Mouse (Mus musculus) CH12.LX (cell line): ENCODE measurements around the gene Tspan6.

Experiments
- CTCF ChIP-seq, 2 experiments: IDR thresholded peaks in 1 of 2; conservative IDR thresholded peaks in 1 of 2; 2 replicates each; pipeline ENCODE4 v1.5.1; 2011 to 2012; ENCODE audit warnings: low read depth in 2 of 2, low read length in 2 of 2, improper control_type of control experiment in 1 of 2, inconsistent platforms in 1 of 2, mild to moderate bottlenecking in 1 of 2, moderate library complexity in 1 of 2
- ELF1 ChIP-seq: IDR thresholded peaks from 2 replicates; pipeline ENCODE4 v1.6.1; 2014; ENCODE audit warnings: low read depth, mild to moderate bottlenecking, inconsistent platforms, low read length, improper control_type of control experiment
- ETS1 ChIP-seq: conservative IDR thresholded peaks from 2 replicates; pipeline ENCODE4 v1.6.1; 2012; ENCODE audit warnings: low read depth, mild to moderate bottlenecking, inconsistent platforms, low read length, improper control_type of control experiment, moderate library complexity
- KAT2A ChIP-seq: IDR thresholded peaks from 2 replicates; pipeline ENCODE4 v1.6.1; 2012; ENCODE audit warnings: low read length, improper control_type of control experiment, inconsistent platforms; ENCODE audit not compliant: insufficient replicate concordance
- NRF1 ChIP-seq: IDR thresholded peaks from 2 replicates; pipeline ENCODE4 v1.6.1; 2014; ENCODE audit warnings: low read depth, mild to moderate bottlenecking, inconsistent platforms, low read length, improper control_type of control experiment, moderate library complexity
- POLR2A ChIP-seq: IDR thresholded peaks from 2 replicates; pipeline ENCODE4 v1.6.1; 2011; ENCODE audit warnings: low read depth, mild to moderate bottlenecking, improper control_type of control experiment, low read length
- SMC3 ChIP-seq: IDR thresholded peaks from 2 replicates; pipeline ENCODE4 v1.6.1; 2011; ENCODE audit warnings: low read depth, low read length, improper control_type of control experiment

DNA sequence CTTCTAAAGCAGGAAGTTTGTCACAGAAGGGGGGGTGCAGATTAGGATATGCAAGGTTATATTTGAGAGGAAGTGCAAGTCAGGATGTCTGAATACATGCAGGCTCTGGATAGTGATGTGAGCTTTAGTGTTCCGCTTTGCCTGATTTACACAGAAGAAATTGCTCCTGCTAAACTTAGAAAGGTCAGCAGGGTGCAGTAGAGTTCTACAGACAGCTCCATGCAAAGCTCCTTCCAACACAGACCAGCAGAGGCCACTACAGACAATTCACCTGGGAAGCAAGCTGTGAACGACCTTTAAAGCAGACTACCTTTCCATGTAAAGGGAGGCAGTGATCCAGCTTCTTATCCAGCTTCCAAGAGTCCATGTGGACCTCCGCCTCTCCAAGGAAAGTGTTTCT, 49.2 kb upstream of the Tspan6 start:
- TF ChIP-seq CTCF (conservative IDR thresholded peaks at IDR 0.05 in 1 of 2, IDR thresholded peaks at IDR 0.05 in 1 of 2; ENCODE audit: low read depth in 2 of 2, low read length in 2 of 2) (peak; percentile 35 to 99), KAT2A (no peak), ETS1 (no peak), NRF1 (no peak), POLR2A (no peak), ELF1 (no peak), SMC3 (peak; percentile 89)
